Mouse (Mus musculus) embryo, embryonic 10.5 days (tissue): ENCODE measurements at regions not wholly inside any gene's neighbourhood (a gene's known extent, or its start where the extent isn't known, plus 50 kb on each side); places are given as distances from the start of the nearest gene placed in this dataset.

Source experiments
- DNase-seq: peaks from one replicate; pipeline ENCODE4 v3.0.0-alpha.2; 2015; ENCODE audit warnings: low spot score

DNA sequence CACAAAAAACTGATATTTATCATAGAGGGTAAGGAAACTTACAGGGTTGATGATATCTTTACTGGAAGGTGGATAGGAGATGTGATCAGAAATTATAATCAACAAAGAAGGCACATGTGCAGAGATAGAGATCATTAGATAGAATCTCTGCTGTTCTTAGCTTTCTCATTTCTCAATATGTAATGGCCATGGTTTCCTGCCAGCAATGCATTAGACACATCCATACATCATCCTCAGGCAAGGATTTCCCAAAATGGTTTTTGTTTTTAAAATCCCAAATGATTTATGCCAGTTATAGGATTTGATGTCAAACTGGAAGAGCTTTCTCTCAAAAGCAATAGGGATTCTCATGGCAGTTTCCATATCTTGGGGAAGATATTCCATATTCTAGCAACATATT, 52.0 kb upstream of the C030005K15Rik start:
- no peak for DNase-seq

- DNase-seq: no peak
These were observed 52.8 kb upstream of the C030005K15Rik start for GRCm38 (mm10) chr10:97779335-97779734.

DNA sequence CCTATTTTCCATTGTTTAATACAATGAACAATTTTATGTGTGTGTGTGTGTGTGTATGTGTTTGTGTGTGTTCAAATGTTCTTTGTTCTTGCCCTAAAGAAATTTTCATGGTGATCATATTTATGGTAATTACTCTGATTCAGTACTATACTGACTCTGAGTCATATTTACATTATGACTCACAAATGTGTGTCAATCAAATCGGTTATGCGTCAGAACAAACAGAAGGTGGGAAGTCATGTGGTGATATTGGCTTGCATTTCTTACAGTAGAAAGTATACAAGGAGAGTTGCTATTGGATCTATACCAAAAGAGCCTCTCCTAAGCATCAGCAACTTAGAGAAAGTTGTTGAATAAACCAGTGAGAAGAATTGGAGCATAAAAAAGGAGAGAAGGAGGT, 67.2 kb upstream of the C030005K15Rik start:
- no peak for DNase-seq

- peak; percentile 18 for DNase-seq
These were observed 75.1 kb upstream of the C030005K15Rik start for GRCm38 (mm10) chr10:97801448-97802265.

- DNase-seq: no peak
These were observed 81.4 kb upstream of the C030005K15Rik start for GRCm38 (mm10) chr10:97807947-97808346.

DNA sequence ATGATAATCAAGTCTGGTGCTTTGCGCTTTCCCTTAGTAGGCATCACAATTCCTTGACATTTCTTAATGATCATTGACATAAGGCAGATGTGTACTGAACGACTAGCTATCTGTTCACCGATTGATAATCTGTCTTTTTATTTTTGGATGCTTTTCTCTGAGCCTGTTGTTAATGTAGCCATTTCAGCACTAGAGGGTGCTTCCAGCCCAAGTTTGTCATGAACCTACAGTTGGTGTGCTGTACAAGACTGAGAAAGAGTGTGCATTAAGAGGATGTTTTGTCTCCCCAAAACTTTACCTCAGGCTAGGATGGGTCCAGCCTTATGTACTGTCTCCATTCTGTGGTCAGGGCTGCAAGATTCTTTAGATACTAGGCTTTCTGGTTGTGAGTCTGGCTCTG, 116.0 kb upstream of the C030005K15Rik start:
- DNase-seq: no peak

DNA sequence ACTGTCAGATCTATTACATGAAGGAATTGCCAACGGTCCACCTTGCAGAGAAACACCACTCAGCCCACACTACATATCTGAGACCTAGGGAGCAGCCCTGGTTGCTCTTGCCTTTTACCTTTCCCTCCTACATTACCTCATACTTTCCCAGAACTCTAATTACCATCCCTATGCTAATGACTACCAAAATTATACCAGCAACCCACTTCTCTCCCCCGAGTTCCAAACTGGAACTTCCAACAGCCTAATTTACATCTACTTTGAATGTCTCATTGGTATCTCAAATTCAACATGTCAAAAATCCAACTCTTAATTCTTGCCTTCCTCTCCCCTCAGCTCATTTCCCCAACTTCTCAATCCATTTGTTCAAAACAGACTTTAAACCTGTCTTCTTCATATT, 124.9 kb upstream of the C030005K15Rik start:
- DNase-seq: no peak

- DNase-seq: no peak
These were observed 150.5 kb upstream of the C030005K15Rik start for GRCm38 (mm10) chr10:97877088-97877487.

DNA sequence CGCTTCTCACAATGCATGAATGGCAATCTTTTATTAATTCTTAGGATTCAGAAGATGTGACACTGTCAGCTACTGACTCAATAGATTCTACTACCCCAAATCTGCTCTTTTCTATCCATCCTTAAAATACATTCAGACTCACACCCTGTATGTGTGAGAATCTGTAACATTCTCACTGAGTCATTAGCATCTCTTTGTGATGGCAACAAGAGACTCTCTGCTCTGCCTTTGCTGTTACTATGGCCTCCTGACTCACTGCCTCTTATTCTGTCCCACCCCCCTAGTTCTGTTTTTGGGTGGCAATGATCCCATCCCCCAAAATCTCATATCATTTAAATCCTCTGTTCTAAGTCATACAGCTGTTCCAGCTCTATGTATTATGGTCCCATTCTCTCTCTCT, 159.5 kb upstream of the C030005K15Rik start:
- no peak for DNase-seq

GRCm38 (mm10) chr10:97905793-97906192, 179.2 kb upstream of the C030005K15Rik start:
- DNase-seq: peak; percentile 24

DNA sequence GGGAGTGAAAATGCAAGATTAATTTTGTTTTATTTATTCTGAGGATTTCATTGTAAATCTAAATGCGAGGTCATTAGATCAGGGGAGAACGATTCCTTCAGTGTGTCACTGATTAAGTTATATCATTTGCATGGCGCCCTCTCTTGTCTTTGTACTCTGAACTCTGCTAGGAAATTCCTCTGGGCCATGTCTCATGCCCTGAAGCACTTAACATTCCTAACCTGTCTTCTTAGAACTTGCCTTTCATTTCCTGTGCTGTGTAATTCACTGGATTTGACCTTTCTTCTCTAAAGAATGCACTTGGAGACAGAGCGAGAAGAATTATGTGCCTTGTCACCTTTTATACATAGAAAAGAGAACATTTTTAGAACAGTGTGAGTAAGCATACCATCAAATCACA, 199.0 kb upstream of the C030005K15Rik start:
- DNase-seq: peak; percentile 44

- DNase-seq: no peak
These were observed 213.8 kb upstream of the C030005K15Rik start for GRCm38 (mm10) chr10:97940345-97940744.

GRCm38 (mm10) chr10:97965881-97966280, 239.3 kb upstream of the C030005K15Rik start:
- DNase-seq: no peak

DNA sequence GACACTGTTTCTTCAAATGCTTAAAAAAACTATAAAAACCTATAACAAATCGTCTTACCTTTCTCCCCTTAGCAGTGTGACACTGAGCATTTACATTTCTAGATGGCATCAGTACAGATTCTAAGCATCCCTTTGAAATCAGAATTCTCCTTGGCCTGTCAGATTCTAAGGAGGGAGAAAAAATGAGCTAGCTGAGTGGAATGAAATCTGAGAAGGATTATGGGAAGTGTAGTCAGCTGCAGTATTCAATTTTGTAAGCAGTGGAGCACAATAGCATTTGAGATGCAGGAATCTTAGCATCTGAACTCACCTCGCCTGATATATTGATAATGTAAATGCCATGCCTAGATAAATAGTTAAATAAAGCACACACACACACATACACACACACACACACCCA, 240.4 kb upstream of the C030005K15Rik start:
- DNase-seq: no peak

DNA sequence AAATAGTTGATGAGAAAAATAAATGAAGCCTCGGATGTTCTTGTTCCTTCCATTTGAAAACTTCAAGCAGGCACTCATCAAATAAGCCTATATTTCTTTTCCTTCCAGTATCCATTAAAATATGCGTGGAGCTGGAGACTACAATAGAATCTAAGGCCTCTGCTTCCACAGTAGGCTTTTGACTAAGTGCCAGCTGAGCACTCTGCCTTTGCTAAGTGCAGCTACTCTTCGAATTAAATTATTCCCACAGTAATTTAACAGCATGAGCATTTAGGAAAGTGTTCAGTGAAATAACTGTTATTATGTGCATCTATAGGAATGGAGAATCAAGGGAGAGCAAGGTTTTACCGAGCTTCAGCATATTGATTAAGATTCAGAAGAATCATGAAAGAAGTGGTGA, 280.5 kb upstream of the C030005K15Rik start:
- no peak for DNase-seq

GRCm38 (mm10) chr10:98008355-98008754, 281.8 kb upstream of the C030005K15Rik start:
- no peak for DNase-seq

GRCm38 (mm10) chr10:98012916-98013315, 286.4 kb upstream of the C030005K15Rik start:
- DNase-seq: no peak

GRCm38 (mm10) chr10:98014985-98015902, 288.7 kb upstream of the C030005K15Rik start:
- no peak for DNase-seq

- DNase-seq: no peak
These were observed 290.2 kb upstream of the C030005K15Rik start for GRCm38 (mm10) chr10:98016596-98017304.

GRCm38 (mm10) chr10:98029124-98029523, 302.6 kb upstream of the C030005K15Rik start:
- no peak for DNase-seq

DNA sequence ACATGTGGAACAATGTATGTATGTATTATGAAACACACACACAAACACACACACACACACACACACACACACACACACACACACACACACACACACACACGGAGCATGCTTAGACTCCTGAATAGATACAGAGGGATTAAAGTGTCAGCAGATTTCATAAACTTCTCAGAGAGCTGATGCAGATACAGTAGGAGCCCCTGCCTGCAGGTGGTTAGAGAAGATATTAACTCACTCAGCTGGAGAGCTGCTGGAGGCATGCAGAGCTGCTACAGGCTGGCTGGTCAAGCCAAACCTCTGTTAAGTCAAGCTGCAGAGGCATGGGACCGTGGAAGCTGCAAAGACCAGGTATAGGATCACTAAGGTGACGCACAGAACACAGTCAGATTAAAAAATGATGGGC, 303.1 kb upstream of the C030005K15Rik start:
- no peak for DNase-seq

- DNase-seq: no peak
These were observed 306.1 kb upstream of the C030005K15Rik start for GRCm38 (mm10) chr10:98032661-98033060.
